In genomic region chr11:52333616-52334015, GRCm38 (mm10) we compare ENCODE assay signal across 8 mouse cellular contexts. TPM values are rescaled to one million over a fixed set of nuclear protein-coding genes. Genes with fewer than 3 reads are reported as not detected.
DNase-seq lines count a peak whose midpoint lies in the region; ATAC-seq and TF ChIP-seq lines count a peak whose summit lies in the region.
"Had no signal": no experiment of that assay in that cellular context is flagged by ENCODE, and none has a peak within 500 bp of the region (broad histone marks: within the 10 kb centered on the region; RNA-seq: fewer than 3 reads in every experiment).

No protein-coding gene starts in this region.

- intact Hi-C loops in left cerebral cortex, adult 2 months (cut with DNase I) = no loop called here

- no peak overlapping the region for H3K9ac ChIP-seq in intestine, embryonic 16.5 days (ENCODE audit: low read depth, low read length)
- H3K9ac ChIP-seq: midbrain, embryonic 12.5 days had no signal

- H3K27ac ChIP-seq in cerebellum, adult 2 months (ENCODE audit: insufficient read depth, low read length) = peak overlapping the region; percentile 9; the same call in 1 of the 2 replicates
- H3K27ac ChIP-seq in heart, embryonic 10.5 days = 0 out of 2 replicates have a peak overlapping the region, but pooled peaks have one; percentile 36
- H3K27ac ChIP-seq in left cerebral cortex, adult 2 months = no peak overlapping the region
- H3K27ac ChIP-seq in intestine, embryonic 16.5 days (ENCODE audit: low read length) = no peak overlapping the region
- H3K27ac ChIP-seq: midbrain, embryonic 12.5 days had no signal

- no peak overlapping the region for H3K4me3 ChIP-seq in cerebellum, adult 2 months (replicated peaks; ENCODE audit: insufficient read depth, low read depth, low read length)
- H3K4me3 ChIP-seq in heart, embryonic 10.5 days = no peak overlapping the region
- H3K4me3 ChIP-seq in left cerebral cortex, adult 2 months = no peak overlapping the region
- H3K4me3 ChIP-seq in intestine, embryonic 16.5 days (ENCODE audit: low read length) = no peak overlapping the region
- H3K4me3 ChIP-seq: midbrain, embryonic 12.5 days had no signal

- 7% methylated on average over 13 of the region's 13 CpGs for WGBS in cerebellum, adult 2 months
- WGBS in heart, embryonic 10.5 days = 89% methylated on average over 13 of the region's 13 CpGs
- 93% methylated on average over 13 of the region's 13 CpGs for WGBS in intestine, embryonic 16.5 days

- ATAC-seq in intestine, embryonic 16.5 days = no peak

- no peak overlapping the region for H3K4me2 ChIP-seq in intestine, embryonic 16.5 days (ENCODE audit: low read depth, low read length)
- H3K4me2 ChIP-seq: midbrain, embryonic 12.5 days had no signal

- H3K9me3 ChIP-seq in heart, embryonic 10.5 days = no peaks in the 10 kb centered on the region
- no peaks in the 10 kb centered on the region for H3K9me3 ChIP-seq in intestine, embryonic 16.5 days (ENCODE audit: control insufficient read depth, low read length)

- no peaks in the 10 kb centered on the region for H3K27me3 ChIP-seq in cerebellum, adult 2 months (ENCODE audit: control insufficient read depth, insufficient read depth, low read length)
- no peaks in the 10 kb centered on the region for H3K27me3 ChIP-seq in heart, embryonic 10.5 days (ENCODE audit: insufficient read depth, poor library complexity, severe bottlenecking)
- H3K27me3 ChIP-seq in intestine, embryonic 16.5 days (replicated peaks; ENCODE audit: control insufficient read depth, insufficient read depth, low read length) = no peaks in the 10 kb centered on the region
- H3K27me3 ChIP-seq: midbrain, embryonic 12.5 days had no signal

- TF ChIP-seq POLR2A in cerebellum, adult 2 months (IDR thresholded peaks at IDR 0.05; ENCODE audit: borderline replicate concordance, insufficient read depth, low read length) = no peak

- no peaks in the 10 kb centered on the region for H3K36me3 ChIP-seq in heart, embryonic 10.5 days
- H3K36me3 ChIP-seq in intestine, embryonic 16.5 days (ENCODE audit: control insufficient read depth, insufficient read depth, low read length) = no peaks in the 10 kb centered on the region
- H3K36me3 ChIP-seq: midbrain, embryonic 12.5 days had no signal

- peaks cover 27% of the 10 kb centered on the region for H3K4me1 ChIP-seq in cerebellum, adult 2 months (ENCODE audit: control insufficient read depth, insufficient read depth, low read length)
- H3K4me1 ChIP-seq in heart, embryonic 10.5 days = peaks cover 16% of the 10 kb centered on the region
- H3K4me1 ChIP-seq in intestine, embryonic 16.5 days (ENCODE audit: control insufficient read depth, insufficient read depth, low read length) = peaks cover 16% of the 10 kb centered on the region

- peak; percentile 9; the same call in 1 of the 2 replicates for TF ChIP-seq CTCF in cerebellum, adult 2 months (IDR thresholded peaks at IDR 0.05; ENCODE audit: borderline replicate concordance, insufficient read depth, low read depth, low read length)
- no peak for TF ChIP-seq CTCF in left cerebral cortex, adult 2 months (IDR thresholded peaks at IDR 0.05)

- DNase-seq in urinary bladder, adult 2 months (ENCODE audit: low spot score) = peak; percentile 57
- no peak for DNase-seq in urinary bladder, postnatal 10 days (ENCODE audit: low spot score)
- DNase-seq in cerebellum, adult 2 months = peak; percentile 91 to 97
- no peak for DNase-seq in heart, embryonic 10.5 days (ENCODE audit: low spot score)
- DNase-seq in left cerebral cortex, adult 2 months (ENCODE audit: extremely low spot score in 1 of 2, low spot score in 2 of 2) = peak; percentile 45 to 46
- DNase-seq in spleen, adult 18-20 months = no peak

RNA-seq across cellular contexts. Expression of gene Vdac1, which starts 27.0 kb away (rescaled TPM):
- 166 and 206 TPM in 2 replicates for polyA plus RNA-seq in urinary bladder, adult 2 months (2012; rRNA removed)
- polyA plus RNA-seq in cerebellum, adult 2 months (2012; rRNA removed) = 364 and 394 TPM in 2 replicates
- polyA plus RNA-seq in heart, embryonic 10.5 days (2016; fragmentation: Nextera tagmentation; extraction: Ambion mirVana) = 304 and 442 TPM in 2 replicates
- 100 to 1,000 TPM; 518 to 557 TPM for total RNA-seq in left cerebral cortex, adult 2 months (2021)
- polyA plus RNA-seq in intestine, embryonic 16.5 days (2015; fragmentation: Nextera tagmentation; extraction: Ambion mirVana) = 311 and 337 TPM in 2 replicates

RNA-seq across cellular contexts. Expression of gene Tcf7, which starts 50.8 kb away (rescaled TPM):
- polyA plus RNA-seq in urinary bladder, adult 2 months (2012; rRNA removed) = 6.1 and 8.1 TPM in 2 replicates
- 3.4 and 3.6 TPM in 2 replicates for polyA plus RNA-seq in cerebellum, adult 2 months (2012; rRNA removed)
- polyA plus RNA-seq in heart, embryonic 10.5 days (2016; fragmentation: Nextera tagmentation; extraction: Ambion mirVana) = 7.6 and 11.5 TPM in 2 replicates
- total RNA-seq in left cerebral cortex, adult 2 months (2021) = 1 to 10 TPM; 3.8 to 5.0 TPM
- polyA plus RNA-seq in intestine, embryonic 16.5 days (2015; fragmentation: Nextera tagmentation; extraction: Ambion mirVana) = 2.9 and 3.4 TPM in 2 replicates

Comparison
In these comparisons a context has a peak if more than half of its experiments do, and no peak if none do; other contexts are left out.
1. DNase-seq: peak in urinary bladder, adult 2 months (single experiment), cerebellum, adult 2 months (2 of 2) and left cerebral cortex, adult 2 months (2 of 2); none in urinary bladder, postnatal 10 days (single experiment), heart, embryonic 10.5 days (single experiment) and spleen, adult 18-20 months (0 of 2).
2. H3K27ac ChIP-seq: peak in cerebellum, adult 2 months (single experiment) and heart, embryonic 10.5 days (single experiment); none in left cerebral cortex, adult 2 months (single experiment) and intestine, embryonic 16.5 days (single experiment).